13 mouse cellular contexts compared by ENCODE assay signal in genomic region chr1:116306555-116306954, GRCm38 (mm10).
DNase-seq lines count a peak whose midpoint lies in the region; TF ChIP-seq lines count a peak whose summit lies in the region.
"Had no signal": no experiment of that assay in that cellular context is flagged by ENCODE, and none has a peak within 500 bp of the region (broad histone marks: within the 10 kb centered on the region; RNA-seq: fewer than 3 reads in every experiment).

No protein-coding gene starts in this region.

- DNase-seq in adrenal gland, postnatal 10 days: peak; percentile 3
- DNase-seq in adrenal gland, adult 18-20 months (ENCODE audit: low spot score in 2 of 2): no peak
- peak; percentile 12 for DNase-seq in heart, postnatal 4 days
- DNase-seq in heart, adult 18-20 months: no peak
- peak; percentile 70 for DNase-seq in brain, embryonic 14.5 days (ENCODE audit: low read depth)
- peak; percentile 32 to 40 for DNase-seq in left cerebral cortex, postnatal 14 days (ENCODE audit: low spot score in 2 of 2)
- DNase-seq in urinary bladder, postnatal 10 days (ENCODE audit: low spot score): no peak
- no peak for DNase-seq in natural killer cell, adult 2 months (ENCODE audit: low spot score in 2 of 2)
- DNase-seq: cerebellum, adult 18-20 months; gastrocnemius, postnatal 14 days; kidney, adult 2 months; lung, postnatal 14 days; thymus, adult 2 months had no signal

- intact Hi-C loops in left cerebral cortex, postnatal 14 days (cut with DNase I): loop anchor here (10.0 kb wide), 1 partner anchor 622 kb away; the partner anchor contains the start of gene Cntnap5a

- no peak for TF ChIP-seq POLR2A in brain, embryonic 14.5 days (IDR thresholded peaks at IDR 0.05; ENCODE audit: borderline replicate concordance, extremely low read depth, insufficient read depth, insufficient read length, poor library complexity, severe bottlenecking)

- TF ChIP-seq CTCF in brain, embryonic 14.5 days (IDR thresholded peaks at IDR 0.05; ENCODE audit: borderline replicate concordance, extremely low read depth, insufficient read depth, insufficient read length): no peak

Comparison
In these comparisons a context has a peak if more than half of its experiments do, and no peak if none do; other contexts are left out.
1. DNase-seq: peak in adrenal gland, postnatal 10 days (single experiment), heart, postnatal 4 days (single experiment), brain, embryonic 14.5 days (single experiment) and left cerebral cortex, postnatal 14 days (2 of 2); none in adrenal gland, adult 18-20 months (0 of 2), heart, adult 18-20 months (0 of 2), urinary bladder, postnatal 10 days (single experiment) and natural killer cell, adult 2 months (0 of 2).